Mouse (Mus musculus): Measurements from ENCODE around the gene Cd3g.

- TF ChIP-seq CTCF (conservative IDR thresholded peaks at IDR 0.05; ENCODE audit: low read length), result peak; percentile 80
- TF ChIP-seq POU5F1 (IDR thresholded peaks at IDR 0.05; ENCODE audit: borderline replicate concordance, low read length), result no peak
- no peak for TF ChIP-seq NANOG (IDR thresholded peaks at IDR 0.05; ENCODE audit: borderline replicate concordance, low read length)
Measured at GRCm38 (mm10) chr9:44966815-44967242, 13.4 kb downstream of the Cd3g start.
